ENCODE assay signal across 11 mouse cellular contexts in genomic region chr9:27149836-27150235, GRCm38 (mm10). TPM values are rescaled to one million over a fixed set of nuclear protein-coding genes. Genes with fewer than 3 reads are reported as not detected.
DNase-seq lines count a peak whose midpoint lies in the region; ATAC-seq and TF ChIP-seq lines count a peak whose summit lies in the region.
"Had no signal": no experiment of that assay in that cellular context is flagged by ENCODE, and none has a peak within 500 bp of the region (broad histone marks: within the 10 kb centered on the region; RNA-seq: fewer than 3 reads in every experiment).

No protein-coding gene starts in this region.

- no peak overlapping the region for H3K9ac ChIP-seq in heart, embryonic 15.5 days
- H3K9ac ChIP-seq in midbrain, embryonic 11.5 days (ENCODE audit: low read length): no peak overlapping the region
- no peak overlapping the region for H3K9ac ChIP-seq in intestine, embryonic 16.5 days (ENCODE audit: low read depth, low read length)

- no peaks in the 10 kb centered on the region for H3K36me3 ChIP-seq in heart, embryonic 15.5 days
- peaks cover 61% of the 10 kb centered on the region for H3K36me3 ChIP-seq in forebrain, embryonic 10.5 days (replicated peaks)
- H3K36me3 ChIP-seq in midbrain, embryonic 11.5 days (ENCODE audit: control insufficient read depth, insufficient read depth, low read length): peaks cover 5% of the 10 kb centered on the region; the same call in 1 of the 2 replicates
- H3K36me3 ChIP-seq in intestine, embryonic 16.5 days (ENCODE audit: control insufficient read depth, insufficient read depth, low read length): no peaks in the 10 kb centered on the region
- no peaks in the 10 kb centered on the region for H3K36me3 ChIP-seq in kidney, adult 2 months (ENCODE audit: control insufficient read depth, insufficient read depth, low read length)
- H3K36me3 ChIP-seq: embryonic facial prominence, embryonic 13.5 days had no signal

- H3K27ac ChIP-seq in heart, embryonic 15.5 days: peak overlapping the region; percentile 46
- H3K27ac ChIP-seq in forebrain, embryonic 10.5 days: peak overlapping the region; percentile 85
- peak overlapping the region; percentile 10; the same call in 1 of the 2 replicates for H3K27ac ChIP-seq in midbrain, embryonic 11.5 days (ENCODE audit: low read depth, low read length)
- H3K27ac ChIP-seq in intestine, embryonic 16.5 days (ENCODE audit: low read length): no peak overlapping the region
- H3K27ac ChIP-seq in kidney, adult 2 months (ENCODE audit: insufficient read depth, low read depth, low read length): no peak overlapping the region
- H3K27ac ChIP-seq: embryonic facial prominence, embryonic 13.5 days; kidney, postnatal 0 days had no signal

- peak overlapping the region; percentile 46 for H3K4me2 ChIP-seq in heart, embryonic 15.5 days
- peak overlapping the region; percentile 6; the same call in 1 of the 2 replicates for H3K4me2 ChIP-seq in midbrain, embryonic 11.5 days
- H3K4me2 ChIP-seq in intestine, embryonic 16.5 days (ENCODE audit: low read depth, low read length): no peak overlapping the region
- H3K4me2 ChIP-seq: embryonic facial prominence, embryonic 13.5 days had no signal

- H3K4me1 ChIP-seq in heart, embryonic 15.5 days (replicated peaks): peaks cover 36% of the 10 kb centered on the region
- H3K4me1 ChIP-seq in forebrain, embryonic 10.5 days: peaks cover 72% of the 10 kb centered on the region
- H3K4me1 ChIP-seq in midbrain, embryonic 11.5 days (ENCODE audit: control insufficient read depth, insufficient read depth, low read length): peaks cover 32% of the 10 kb centered on the region
- 0 out of 2 replicates have a peak, but pooled peaks cover 6% of the 10 kb centered on the region for H3K4me1 ChIP-seq in intestine, embryonic 16.5 days (ENCODE audit: control insufficient read depth, insufficient read depth, low read length)
- H3K4me1 ChIP-seq in kidney, adult 2 months (ENCODE audit: control insufficient read depth, insufficient read depth, low read length): peaks cover 10% of the 10 kb centered on the region; the same call in 1 of the 2 replicates

- WGBS in heart, embryonic 15.5 days: 27% methylated on average over 9 of the region's 9 CpGs
- 49% methylated on average over 9 of the region's 9 CpGs for WGBS in forebrain, embryonic 10.5 days
- 57% methylated on average over 9 of the region's 9 CpGs for WGBS in midbrain, embryonic 11.5 days
- WGBS in intestine, embryonic 16.5 days: 49% methylated on average over 9 of the region's 9 CpGs
- 51% methylated on average over 9 of the region's 9 CpGs for whole genome bisulfite sequencing in kidney, adult 2 months

- TF ChIP-seq CTCF in kidney, adult 2 months (conservative IDR thresholded peaks at IDR 0.05; ENCODE audit: insufficient read depth, insufficient read length, low read depth, low read length): no peak

- ATAC-seq in heart, embryonic 15.5 days (replicated peaks; ENCODE audit: insufficient number of reproducible peaks, insufficient read depth, low FRiP score, low read depth): no peak
- ATAC-seq in midbrain, embryonic 11.5 days (ENCODE audit: low FRiP score): no peak
- no peak for ATAC-seq in intestine, embryonic 16.5 days

- TF ChIP-seq POLR2A in kidney, adult 2 months (IDR thresholded peaks at IDR 0.05; ENCODE audit: low read depth, low read length): no peak

- H3K27me3 ChIP-seq in heart, embryonic 15.5 days: no peaks in the 10 kb centered on the region
- H3K27me3 ChIP-seq in forebrain, embryonic 10.5 days (ENCODE audit: poor library complexity, severe bottlenecking): no peaks in the 10 kb centered on the region
- H3K27me3 ChIP-seq in midbrain, embryonic 11.5 days (ENCODE audit: control insufficient read depth, insufficient read depth, low read length): no peaks in the 10 kb centered on the region
- H3K27me3 ChIP-seq in intestine, embryonic 16.5 days (replicated peaks; ENCODE audit: control insufficient read depth, insufficient read depth, low read length): 0 out of 2 replicates have a peak, but pooled peaks cover 2% of the 10 kb centered on the region
- no peaks in the 10 kb centered on the region for H3K27me3 ChIP-seq in kidney, adult 2 months (replicated peaks; ENCODE audit: control insufficient read depth, insufficient read depth, low read length)
- H3K27me3 ChIP-seq: embryonic facial prominence, embryonic 13.5 days had no signal

- no peak overlapping the region for H3K4me3 ChIP-seq in heart, embryonic 15.5 days
- peak overlapping the region; percentile 41; the same call in 1 of the 2 replicates for H3K4me3 ChIP-seq in forebrain, embryonic 10.5 days
- H3K4me3 ChIP-seq in midbrain, embryonic 11.5 days (ENCODE audit: low read depth, low read length): no peak overlapping the region
- no peak overlapping the region for H3K4me3 ChIP-seq in intestine, embryonic 16.5 days (ENCODE audit: low read length)
- no peak overlapping the region for H3K4me3 ChIP-seq in kidney, adult 2 months (ENCODE audit: insufficient read depth, low read depth, low read length)
- H3K4me3 ChIP-seq: embryonic facial prominence, embryonic 13.5 days had no signal

- DNase-seq in heart, adult 8-10 months (ENCODE audit: low spot score): no peak
- DNase-seq in Muller cell, postnatal 12 days (ENCODE audit: inconsistent ontology term): peak; percentile 22
- no peak for DNase-seq in forebrain, embryonic 10.5 days (ENCODE audit: extremely low spot score, low spot score)
- peak; percentile 84 for DNase-seq in midbrain, embryonic 11.5 days (ENCODE audit: low spot score, missing footprints)
- DNase-seq in kidney, adult 2 months: no peak
- DNase-seq in thymus, adult 18-20 months: no peak
- DNase-seq: gastrocnemius, postnatal 36 days had no signal

- H3K9me3 ChIP-seq in heart, embryonic 15.5 days (replicated peaks): no peaks in the 10 kb centered on the region
- no peaks in the 10 kb centered on the region for H3K9me3 ChIP-seq in forebrain, embryonic 10.5 days
- H3K9me3 ChIP-seq in midbrain, embryonic 11.5 days (ENCODE audit: control insufficient read depth, low read length): no peaks in the 10 kb centered on the region
- H3K9me3 ChIP-seq in intestine, embryonic 16.5 days (ENCODE audit: control insufficient read depth, low read length): no peaks in the 10 kb centered on the region
- H3K9me3 ChIP-seq: embryonic facial prominence, embryonic 13.5 days had no signal

RNA-seq across cellular contexts. Expression of gene Jam3, which starts 5.4 kb away (rescaled TPM):
- polyA plus RNA-seq in heart, embryonic 15.5 days (2015; fragmentation: Nextera tagmentation; extraction: Ambion mirVana): 41.9 and 44.6 TPM in 2 replicates
- 10 to 100 TPM; 13.0 to 21.8 (median 14.9) TPM for total RNA-seq in heart, adult 8-10 months (2022)
- 146 and 150 TPM in 2 replicates for polyA plus RNA-seq in forebrain, embryonic 10.5 days (2016; fragmentation: Nextera tagmentation; extraction: Ambion mirVana)
- 170 and 171 TPM in 2 replicates for polyA plus RNA-seq in midbrain, embryonic 11.5 days (2014; fragmentation: Nextera tagmentation; extraction: Ambion mirVana)
- 36.5 and 41.4 TPM in 2 replicates for polyA plus RNA-seq in intestine, embryonic 16.5 days (2015; fragmentation: Nextera tagmentation; extraction: Ambion mirVana)
- polyA plus RNA-seq in kidney, adult 2 months (2012; rRNA removed): 35.5 and 37.1 TPM in 2 replicates

Comparison
In these comparisons a context has a peak if more than half of its experiments do, and no peak if none do; other contexts are left out.
1. H3K27ac ChIP-seq: peak in heart, embryonic 15.5 days (single experiment), forebrain, embryonic 10.5 days (single experiment) and midbrain, embryonic 11.5 days (single experiment); none in intestine, embryonic 16.5 days (single experiment) and kidney, adult 2 months (single experiment).
2. DNase-seq: peak in Muller cell, postnatal 12 days (single experiment) and midbrain, embryonic 11.5 days (single experiment); none in heart, adult 8-10 months (single experiment), forebrain, embryonic 10.5 days (single experiment), kidney, adult 2 months (single experiment) and thymus, adult 18-20 months (0 of 2).